Mouse (Mus musculus): Measurements from ENCODE around the gene Hyal5. TPM values are rescaled to one million over a fixed set of nuclear protein-coding genes. Genes with fewer than 3 reads are reported as not detected.

The Hyal5 gene
- not detected for polyA plus RNA-seq (2012; fragmentation: generic; extraction: Trizol)

GRCm38 (mm10) chr6:24857697-24858096 lies at the start of gene Hyal5:
Gene Hyal5, plus strand, starts transcription at chr6:24857997.

Other genes starting within 250 kb of the Hyal5 start
- 1 to 10 TPM in 1 of 2 experiments, under 1 TPM in 1; 0.94 to 7.1 TPM for gene Wasl, start 193.0 kb upstream of the Hyal5 start, polyA plus RNA-seq (2012; fragmentation: generic; extraction: Trizol)
- not detected for gene Hyal6, start 124.8 kb upstream of the Hyal5 start, polyA plus RNA-seq (2012; fragmentation: generic; extraction: Trizol)
- not detected for gene Hyal4, start 109.7 kb upstream of the Hyal5 start, polyA plus RNA-seq (2012; fragmentation: generic; extraction: Trizol)
- gene Spam1, start 66.8 kb upstream of the Hyal5 start, polyA plus RNA-seq (2012; fragmentation: generic; extraction: Trizol), result not detected
- gene Tmem229a, start 98.3 kb downstream of the Hyal5 start, polyA plus RNA-seq (2012; fragmentation: generic; extraction: Trizol), result not detected

Data from C3H10T1/2 (cell line).